Mouse (Mus musculus): ENCODE data around the gene Gpr4.

The Gpr4 gene

GRCm38 (mm10) chr7:19257390-19258022 lies 45.2 kb downstream of the Gpr4 start:
- peak; percentile 67 for DNase-seq (ENCODE audit: extremely low spot score)

GRCm38 (mm10) chr7:19258336-19258735 lies 46.0 kb downstream of the Gpr4 start:
- DNase-seq (ENCODE audit: extremely low spot score), result no peak

GRCm38 (mm10) chr7:19265147-19265546 lies 52.8 kb downstream of the Gpr4 start:
- no peak for DNase-seq (ENCODE audit: extremely low spot score)

- no peak for DNase-seq (ENCODE audit: extremely low spot score)
Measured at GRCm38 (mm10) chr7:19265928-19266822, 53.8 kb downstream of the Gpr4 start.

- no peak for DNase-seq (ENCODE audit: extremely low spot score)
Measured at GRCm38 (mm10) chr7:19267051-19267450, 54.7 kb downstream of the Gpr4 start.

- no peak for DNase-seq (ENCODE audit: extremely low spot score)
Measured at GRCm38 (mm10) chr7:19268993-19269681, 56.8 kb downstream of the Gpr4 start.

- DNase-seq (ENCODE audit: extremely low spot score), result peak; percentile 83
Measured at GRCm38 (mm10) chr7:19269721-19270441, 57.5 kb downstream of the Gpr4 start.

GRCm38 (mm10) chr7:19270509-19271237 lies 58.3 kb downstream of the Gpr4 start:
- peak; percentile 36 for DNase-seq (ENCODE audit: extremely low spot score)

GRCm38 (mm10) chr7:19271238-19272172 lies 59.2 kb downstream of the Gpr4 start, which contains the start of gene Vasp:
Gene Vasp (minus strand): TSS chr7:19271817.
- peak; percentile 84 for DNase-seq (ENCODE audit: extremely low spot score)

GRCm38 (mm10) chr7:19272173-19272764 lies 59.9 kb downstream of the Gpr4 start:
- peak; percentile 88 for DNase-seq (ENCODE audit: extremely low spot score)

Data from embryo, embryonic 9.5 days (tissue).